Mouse (Mus musculus): ENCODE results near the gene Zfp979. TPM values are rescaled to one million over a fixed set of nuclear protein-coding genes. Genes with fewer than 3 reads are reported as not detected.
"Not testable (repeated sequence)": the region's sequence is repeated elsewhere in the genome, so short reads cannot be mapped to it uniquely, and the experiment has no call there.

Gene Zfp979
- 0.57 and 1.3 TPM in 2 replicates for polyA plus RNA-seq (2012; rRNA removed)
- 2.3 and 2.7 TPM in 2 replicates for polyA plus RNA-seq (2014; fragmentation: Nextera tagmentation; extraction: Ambion mirVana)

- not testable (repeated sequence) for H3K9ac ChIP-seq (replicated peaks); H3K27ac ChIP-seq; H3K9me3 ChIP-seq (ENCODE audit: control insufficient read depth, low read length); ATAC-seq (ENCODE audit: insufficient read depth); H3K27me3 ChIP-seq (ENCODE audit: control insufficient read depth, insufficient read depth, low read length); H3K4me1 ChIP-seq (replicated peaks; ENCODE audit: control insufficient read depth in 2 of 2, insufficient read depth in 2 of 2, low read length in 1 of 2); H3K4me3 ChIP-seq (ENCODE audit: insufficient read depth in 1 of 2, low read depth in 2 of 2, low read length in 2 of 2); DNase-seq (ENCODE audit: low read depth in 3 of 3, low spot score in 3 of 3); H3K4me2 ChIP-seq (ENCODE audit: low read depth); H3K36me3 ChIP-seq (replicated peaks; ENCODE audit: control insufficient read depth, insufficient read depth, low read depth)
- no CpG with 5 or more reads among the region's 6 CpGs for WGBS (ENCODE audit: insufficient replicate concordance)
These were observed at the start of gene Zfp979 for GRCm38 (mm10) chr4:147642413-147642812. TSS of gene Zfp979 (minus strand) at chr4:147642513.

GRCm38 (mm10) chr4:147655245-147655644 lies 12.9 kb upstream of the Zfp979 start:
- ATAC-seq (ENCODE audit: insufficient read depth) = not testable (repeated sequence)
- 67% methylated on average over 4 of the region's 5 CpGs for WGBS (ENCODE audit: insufficient replicate concordance)

GRCm38 (mm10) chr4:147647407-147647806 lies 5.1 kb upstream of the Zfp979 start:
- H3K9ac ChIP-seq (replicated peaks); ATAC-seq (ENCODE audit: insufficient read depth); H3K4me3 ChIP-seq (ENCODE audit: insufficient read depth in 1 of 2, low read depth in 2 of 2, low read length in 2 of 2); H3K4me1 ChIP-seq (replicated peaks; ENCODE audit: control insufficient read depth in 2 of 2, insufficient read depth in 2 of 2, low read length in 1 of 2); H3K9me3 ChIP-seq (ENCODE audit: control insufficient read depth, low read length); H3K36me3 ChIP-seq (replicated peaks; ENCODE audit: control insufficient read depth, insufficient read depth, low read depth); H3K27ac ChIP-seq; H3K4me2 ChIP-seq (ENCODE audit: low read depth); DNase-seq (ENCODE audit: low read depth in 3 of 3, low spot score in 3 of 3); H3K27me3 ChIP-seq (ENCODE audit: control insufficient read depth, insufficient read depth, low read length): not testable (repeated sequence)
- WGBS (ENCODE audit: insufficient replicate concordance) = no CpG with 5 or more reads among the region's 3 CpGs

More at GRCm38 (mm10) chr4:147655245-147655644, 12.9 kb upstream of the Zfp979 start:
- H3K4me2 ChIP-seq (ENCODE audit: low read depth); H3K4me3 ChIP-seq (ENCODE audit: insufficient read depth in 1 of 2, low read depth in 2 of 2, low read length in 2 of 2); H3K4me1 ChIP-seq (replicated peaks; ENCODE audit: control insufficient read depth in 2 of 2, insufficient read depth in 2 of 2, low read length in 1 of 2); H3K27ac ChIP-seq; DNase-seq (ENCODE audit: low read depth in 3 of 3, low spot score in 3 of 3); H3K9ac ChIP-seq (replicated peaks); H3K36me3 ChIP-seq (replicated peaks; ENCODE audit: control insufficient read depth, insufficient read depth, low read depth); H3K9me3 ChIP-seq (ENCODE audit: control insufficient read depth, low read length); H3K27me3 ChIP-seq (ENCODE audit: control insufficient read depth, insufficient read depth, low read length): not testable (repeated sequence)

- not testable (repeated sequence) for H3K36me3 ChIP-seq (replicated peaks; ENCODE audit: control insufficient read depth, insufficient read depth, low read depth); H3K4me3 ChIP-seq (ENCODE audit: insufficient read depth in 1 of 2, low read depth in 2 of 2, low read length in 2 of 2); H3K4me2 ChIP-seq (ENCODE audit: low read depth); H3K9ac ChIP-seq (replicated peaks); H3K9me3 ChIP-seq (ENCODE audit: control insufficient read depth, low read length); H3K4me1 ChIP-seq (replicated peaks; ENCODE audit: control insufficient read depth in 2 of 2, insufficient read depth in 2 of 2, low read length in 1 of 2); DNase-seq (ENCODE audit: low read depth in 3 of 3, low spot score in 3 of 3); ATAC-seq (ENCODE audit: insufficient read depth); H3K27ac ChIP-seq; H3K27me3 ChIP-seq (ENCODE audit: control insufficient read depth, insufficient read depth, low read length)
- WGBS (ENCODE audit: insufficient replicate concordance) = 34% methylated on average over 2 of the region's 3 CpGs
These were observed 381 bp downstream of the Zfp979 start for GRCm38 (mm10) chr4:147641932-147642331.

GRCm38 (mm10) chr4:147633818-147634262 lies 8.5 kb downstream of the Zfp979 start:
- H3K4me1 ChIP-seq (replicated peaks; ENCODE audit: control insufficient read depth in 2 of 2, insufficient read depth in 2 of 2, low read length in 1 of 2); H3K4me2 ChIP-seq (ENCODE audit: low read depth); H3K9me3 ChIP-seq (ENCODE audit: control insufficient read depth, low read length); DNase-seq (ENCODE audit: low read depth in 3 of 3, low spot score in 3 of 3); H3K27me3 ChIP-seq (ENCODE audit: control insufficient read depth, insufficient read depth, low read length); H3K27ac ChIP-seq; H3K4me3 ChIP-seq (ENCODE audit: insufficient read depth in 1 of 2, low read depth in 2 of 2, low read length in 2 of 2); H3K36me3 ChIP-seq (replicated peaks; ENCODE audit: control insufficient read depth, insufficient read depth, low read depth); H3K9ac ChIP-seq (replicated peaks): not testable (repeated sequence)
- no CpG with 5 or more reads among the region's 2 CpGs for WGBS (ENCODE audit: insufficient replicate concordance)
- ATAC-seq (ENCODE audit: insufficient read depth) = peak; percentile 55; the same call in 1 of the 2 replicates

- not testable (repeated sequence) for ATAC-seq (ENCODE audit: insufficient read depth)
- 57% methylated on average over 6 of the region's 6 CpGs for WGBS (ENCODE audit: insufficient replicate concordance)
These were observed 35.8 kb downstream of the Zfp979 start for GRCm38 (mm10) chr4:147606511-147606910.

More at GRCm38 (mm10) chr4:147606511-147606910, 35.8 kb downstream of the Zfp979 start:
- not testable (repeated sequence) for H3K4me1 ChIP-seq (replicated peaks; ENCODE audit: control insufficient read depth in 2 of 2, insufficient read depth in 2 of 2, low read length in 1 of 2); H3K9ac ChIP-seq (replicated peaks); H3K4me2 ChIP-seq (ENCODE audit: low read depth); DNase-seq (ENCODE audit: low read depth in 3 of 3, low spot score in 3 of 3); H3K27ac ChIP-seq; H3K4me3 ChIP-seq (ENCODE audit: insufficient read depth in 1 of 2, low read depth in 2 of 2, low read length in 2 of 2); H3K36me3 ChIP-seq (replicated peaks; ENCODE audit: control insufficient read depth, insufficient read depth, low read depth); H3K9me3 ChIP-seq (ENCODE audit: control insufficient read depth, low read length); H3K27me3 ChIP-seq (ENCODE audit: control insufficient read depth, insufficient read depth, low read length)
